Mouse (Mus musculus): ENCODE results near the gene Srarp.

The Srarp gene

GRCm38 (mm10) chr4:141425484-141426479, 10.1 kb downstream of the Srarp start:
- DNase-seq (ENCODE audit: low spot score): peak; percentile 51

- DNase-seq (ENCODE audit: low spot score): no peak
These were observed 12.0 kb downstream of the Srarp start for GRCm38 (mm10) chr4:141423691-141424431.

GRCm38 (mm10) chr4:141423288-141423687, 12.6 kb downstream of the Srarp start:
- DNase-seq (ENCODE audit: low spot score): peak; percentile 43

GRCm38 (mm10) chr4:141422841-141423240, 13.1 kb downstream of the Srarp start:
- no peak for DNase-seq (ENCODE audit: low spot score)

- DNase-seq (ENCODE audit: low spot score): peak; percentile 71
These were observed 14.5 kb downstream of the Srarp start for GRCm38 (mm10) chr4:141421423-141421822.

- DNase-seq (ENCODE audit: low spot score): no peak
These were observed 15.0 kb downstream of the Srarp start for GRCm38 (mm10) chr4:141420886-141421285.

- no peak for DNase-seq (ENCODE audit: low spot score)
These were observed 15.6 kb downstream of the Srarp start, which contains the start of gene Hspb7 for GRCm38 (mm10) chr4:141420192-141420829. TSS of gene Hspb7 (plus strand) at chr4:141420779.

GRCm38 (mm10) chr4:141419398-141420191, 16.3 kb downstream of the Srarp start:
- no peak for DNase-seq (ENCODE audit: low spot score)

- DNase-seq (ENCODE audit: low spot score): no peak
These were observed 20.0 kb downstream of the Srarp start, which contains the start of gene Clcnkb for GRCm38 (mm10) chr4:141415924-141416323. TSS of gene Clcnkb (minus strand) at chr4:141416014.

- DNase-seq (ENCODE audit: low spot score): no peak
These were observed 24.4 kb downstream of the Srarp start for GRCm38 (mm10) chr4:141411430-141411992.

GRCm38 (mm10) chr4:141408577-141408976, 27.3 kb downstream of the Srarp start:
- no peak for DNase-seq (ENCODE audit: low spot score)

- DNase-seq (ENCODE audit: low spot score): peak; percentile 62
These were observed 29.2 kb downstream of the Srarp start for GRCm38 (mm10) chr4:141406516-141407299.

- no peak for DNase-seq (ENCODE audit: low spot score)
These were observed 30.6 kb downstream of the Srarp start for GRCm38 (mm10) chr4:141405314-141405622.

- peak; percentile 88 for DNase-seq (ENCODE audit: low spot score)
These were observed 31.2 kb downstream of the Srarp start for GRCm38 (mm10) chr4:141404518-141405313.

GRCm38 (mm10) chr4:141400171-141400570, 35.7 kb downstream of the Srarp start:
- DNase-seq (ENCODE audit: low spot score): no peak

GRCm38 (mm10) chr4:141398545-141398944, 37.4 kb downstream of the Srarp start, which contains the start of gene Clcnka:
TSS of gene Clcnka (minus strand) at chr4:141398724.
- no peak for DNase-seq (ENCODE audit: low spot score)

- DNase-seq (ENCODE audit: low spot score): no peak
These were observed 38.0 kb downstream of the Srarp start for GRCm38 (mm10) chr4:141397861-141398260.

- DNase-seq (ENCODE audit: low spot score): no peak
These were observed 41.2 kb downstream of the Srarp start for GRCm38 (mm10) chr4:141394751-141395150.

GRCm38 (mm10) chr4:141391293-141391692, 44.6 kb downstream of the Srarp start:
- no peak for DNase-seq (ENCODE audit: low spot score)

Data from urinary bladder, postnatal 14 days (tissue).